Mouse (Mus musculus) heart, postnatal 0 days (tissue): ENCODE results near the gene Tgfbi.

ENCODE experiments used
- CTCF ChIP-seq: IDR thresholded peaks from 2 replicates; pipeline ENCODE4 v1.5.1; 2016; ENCODE audit warnings: antibody characterized with exemption, control low read depth, low read depth
- EP300 ChIP-seq: IDR thresholded peaks from 2 replicates; pipeline ENCODE4 v1.6.1; 2016; ENCODE audit warnings: antibody characterized with exemption, low read depth

DNA sequence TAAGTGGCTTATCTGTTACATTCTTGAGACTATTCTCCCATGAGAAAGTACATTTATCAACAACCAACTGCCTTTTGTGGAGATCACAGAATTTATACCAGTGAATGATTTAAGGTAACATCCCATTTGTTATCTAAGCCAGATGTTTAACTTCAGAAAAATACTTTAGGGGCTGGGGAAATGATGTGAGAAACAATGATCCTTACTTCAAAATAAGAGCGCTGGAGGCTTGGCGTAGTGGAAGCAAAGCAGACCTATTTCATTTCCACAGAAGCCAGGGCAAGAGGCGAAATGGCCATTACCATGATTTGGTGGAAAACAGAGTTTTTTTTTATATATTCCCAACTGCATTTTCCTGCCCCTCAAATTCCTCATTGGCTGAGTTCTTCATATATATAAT lies 34.7 kb downstream of the Tgfbi start:
- TF ChIP-seq CTCF (no peak), EP300 (no peak)
